Mouse (Mus musculus) cerebellum, postnatal 14 days (tissue): ENCODE measurements around the gene Kcnn3.
A peak's percentile ranks its signal among the peaks of the same experiment; 100 is the strongest.

ENCODE experiments used
- DNase-seq, 2 experiments: peaks; one replicate each; pipeline ENCODE4 v3.0.0; 2021; ENCODE audit warnings: mixed read lengths in 2 of 2

The Kcnn3 gene

GRCm38 (mm10) chr3:89520618-89521502 lies 896 bp downstream of the Kcnn3 start:
- DNase-seq = peak; percentile 38 to 54

GRCm38 (mm10) chr3:89521503-89521854 lies 1.5 kb downstream of the Kcnn3 start:
- no peak for DNase-seq

- DNase-seq = no peak
These were observed 2.6 kb downstream of the Kcnn3 start for GRCm38 (mm10) chr3:89522450-89523128.

GRCm38 (mm10) chr3:89526298-89527090 lies 6.5 kb downstream of the Kcnn3 start:
- DNase-seq = no peak

GRCm38 (mm10) chr3:89529796-89530195 lies 9.8 kb downstream of the Kcnn3 start:
- DNase-seq = peak in 1 of 2 experiments; percentile 40

GRCm38 (mm10) chr3:89534566-89535097 lies 14.7 kb downstream of the Kcnn3 start:
- DNase-seq = peak; percentile 89 to 90

GRCm38 (mm10) chr3:89535147-89535546 lies 15.2 kb downstream of the Kcnn3 start:
- no peak for DNase-seq

- peak; percentile 52 to 55 for DNase-seq
These were observed 19.2 kb downstream of the Kcnn3 start for GRCm38 (mm10) chr3:89539036-89539739.

GRCm38 (mm10) chr3:89539740-89540370 lies 19.9 kb downstream of the Kcnn3 start:
- DNase-seq = peak; percentile 90 to 91

GRCm38 (mm10) chr3:89540371-89540743 lies 20.4 kb downstream of the Kcnn3 start:
- DNase-seq = no peak

- no peak for DNase-seq
These were observed 27.0 kb downstream of the Kcnn3 start for GRCm38 (mm10) chr3:89546951-89547350.

- DNase-seq = no peak
These were observed 28.8 kb downstream of the Kcnn3 start for GRCm38 (mm10) chr3:89548805-89549204.

- no peak for DNase-seq
These were observed 29.5 kb downstream of the Kcnn3 start for GRCm38 (mm10) chr3:89549488-89549887.

GRCm38 (mm10) chr3:89551880-89552279 lies 31.9 kb downstream of the Kcnn3 start:
- peak; percentile 86 to 94 for DNase-seq

- no peak for DNase-seq
These were observed 33.5 kb downstream of the Kcnn3 start for GRCm38 (mm10) chr3:89553432-89553831.

GRCm38 (mm10) chr3:89553946-89554345 lies 34.0 kb downstream of the Kcnn3 start:
- no peak for DNase-seq

- no peak for DNase-seq
These were observed 34.6 kb downstream of the Kcnn3 start for GRCm38 (mm10) chr3:89554587-89554986.

- DNase-seq = no peak
These were observed 37.8 kb downstream of the Kcnn3 start for GRCm38 (mm10) chr3:89557811-89558210.

GRCm38 (mm10) chr3:89558972-89559910 lies 39.3 kb downstream of the Kcnn3 start:
- no peak for DNase-seq

- peak in 1 of 2 experiments; percentile 49 for DNase-seq
These were observed 41.4 kb downstream of the Kcnn3 start for GRCm38 (mm10) chr3:89561386-89561785.

- DNase-seq = no peak
These were observed 45.4 kb downstream of the Kcnn3 start for GRCm38 (mm10) chr3:89565371-89565770.
